Mouse (Mus musculus): ENCODE data around the gene Chp1. TPM values are rescaled to one million over a fixed set of nuclear protein-coding genes. Genes with fewer than 3 reads are reported as not detected.
"Not testable (repeated sequence)": the region's sequence is repeated elsewhere in the genome, so short reads cannot be mapped to it uniquely, and the experiment has no call there.

The Chp1 gene
- polyA plus RNA-seq, 1 experiment from 2014 or later: 57.1 TPM

GRCm38 (mm10) chr2:119584282-119584681 lies 36.8 kb downstream of the Chp1 start:
- WGBS: 91% methylated on average over 8 of the region's 8 CpGs
- Histone ChIP-seq H3K9me3 (ENCODE audit: control insufficient read depth, low read length) (no peaks in the 10 kb centered on the region), H3K4me2 (ENCODE audit: low read length) (no peak overlapping the region), H3K36me3 (ENCODE audit: control insufficient read depth, insufficient read depth, low read length) (peaks cover 4% of the 10 kb centered on the region; the same call in 1 of the 2 replicates), H3K9ac (ENCODE audit: low read depth, low read length) (no peak overlapping the region), H3K4me3 (ENCODE audit: low read length) (no peak overlapping the region), H3K27me3 (replicated peaks; ENCODE audit: control insufficient read depth, insufficient read depth, low read length) (no peaks in the 10 kb centered on the region), H3K4me1 (ENCODE audit: control insufficient read depth, insufficient read depth, low read depth, low read length) (no peaks in the 10 kb centered on the region), H3K27ac (ENCODE audit: low read depth, low read length) (no peak overlapping the region)
- no peak for ATAC-seq

GRCm38 (mm10) chr2:119587383-119587782 lies 39.9 kb downstream of the Chp1 start:
- Histone ChIP-seq H3K4me3 (ENCODE audit: low read length) (no peak overlapping the region), H3K27me3 (replicated peaks; ENCODE audit: control insufficient read depth, insufficient read depth, low read length) (no peaks in the 10 kb centered on the region), H3K36me3 (ENCODE audit: control insufficient read depth, insufficient read depth, low read length) (peaks cover 7% of the 10 kb centered on the region), H3K4me2 (ENCODE audit: low read length) (no peak overlapping the region), H3K9me3 (ENCODE audit: control insufficient read depth, low read length) (no peaks in the 10 kb centered on the region), H3K9ac (ENCODE audit: low read depth, low read length) (no peak overlapping the region), H3K27ac (ENCODE audit: low read depth, low read length) (no peak overlapping the region), H3K4me1 (ENCODE audit: control insufficient read depth, insufficient read depth, low read depth, low read length) (no peaks in the 10 kb centered on the region)
- WGBS: 16% methylated on average over 4 of the region's 4 CpGs
- no peak for ATAC-seq

- H3K4me1 ChIP-seq (ENCODE audit: control insufficient read depth, insufficient read depth, low read depth, low read length): peaks cover 12% of the 10 kb centered on the region
- no peak for ATAC-seq
- H3K27me3 ChIP-seq (replicated peaks; ENCODE audit: control insufficient read depth, insufficient read depth, low read length): no peaks in the 10 kb centered on the region
- no peak overlapping the region for H3K9ac ChIP-seq (ENCODE audit: low read depth, low read length)
- H3K4me2 ChIP-seq (ENCODE audit: low read length): no peak overlapping the region
- H3K27ac ChIP-seq (ENCODE audit: low read depth, low read length): no peak overlapping the region
- no peaks in the 10 kb centered on the region for H3K9me3 ChIP-seq (ENCODE audit: control insufficient read depth, low read length)
- H3K4me3 ChIP-seq (ENCODE audit: low read length): no peak overlapping the region
- peaks cover 7% of the 10 kb centered on the region for H3K36me3 ChIP-seq (ENCODE audit: control insufficient read depth, insufficient read depth, low read length)
- 94% methylated on average over 3 of the region's 3 CpGs for WGBS
Observed at GRCm38 (mm10) chr2:119591247-119591646, 43.8 kb downstream of the Chp1 start.

- Histone ChIP-seq H3K4me3 (ENCODE audit: low read length) (peak overlapping the region; percentile 90), H3K9me3 (ENCODE audit: control insufficient read depth, low read length) (no peaks in the 10 kb centered on the region), H3K4me1 (ENCODE audit: control insufficient read depth, insufficient read depth, low read depth, low read length) (peaks cover 12% of the 10 kb centered on the region), H3K27ac (ENCODE audit: low read depth, low read length) (peak overlapping the region; percentile 16), H3K9ac (ENCODE audit: low read depth, low read length) (no peak overlapping the region), H3K27me3 (replicated peaks; ENCODE audit: control insufficient read depth, insufficient read depth, low read length) (no peaks in the 10 kb centered on the region), H3K4me2 (ENCODE audit: low read length) (peak overlapping the region; percentile 45), H3K36me3 (ENCODE audit: control insufficient read depth, insufficient read depth, low read length) (peaks cover 14% of the 10 kb centered on the region)
- WGBS: 10% methylated on average over 7 of the region's 7 CpGs
- no peak for ATAC-seq
Observed at GRCm38 (mm10) chr2:119593765-119594112, 46.2 kb downstream of the Chp1 start.

- peak; percentile 99 for ATAC-seq
- Histone ChIP-seq H3K9ac (ENCODE audit: low read depth, low read length) (peak overlapping the region; percentile 95), H3K4me3 (ENCODE audit: low read length) (peak overlapping the region; percentile 90), H3K4me2 (ENCODE audit: low read length) (peak overlapping the region; percentile 75), H3K9me3 (ENCODE audit: control insufficient read depth, low read length) (no peaks in the 10 kb centered on the region), H3K27me3 (replicated peaks; ENCODE audit: control insufficient read depth, insufficient read depth, low read length) (no peaks in the 10 kb centered on the region), H3K4me1 (ENCODE audit: control insufficient read depth, insufficient read depth, low read depth, low read length) (peaks cover 12% of the 10 kb centered on the region), H3K36me3 (ENCODE audit: control insufficient read depth, insufficient read depth, low read length) (peaks cover 16% of the 10 kb centered on the region), H3K27ac (ENCODE audit: low read depth, low read length) (peak overlapping the region; percentile 92)
- WGBS: 0% methylated on average over 59 of the region's 61 CpGs
Observed at GRCm38 (mm10) chr2:119594113-119594981, 46.9 kb downstream of the Chp1 start.

- WGBS: 41% methylated on average over 4 of the region's 4 CpGs
- H3K4me3 ChIP-seq (ENCODE audit: low read length): peak overlapping the region; percentile 90
Observed at GRCm38 (mm10) chr2:119595308-119595707, 47.8 kb downstream of the Chp1 start.

GRCm38 (mm10) chr2:119596781-119597330 lies 49.4 kb downstream of the Chp1 start:
- no peak for ATAC-seq
- H3K9ac ChIP-seq (ENCODE audit: low read depth, low read length): no peak overlapping the region
- no peaks in the 10 kb centered on the region for H3K27me3 ChIP-seq (replicated peaks; ENCODE audit: control insufficient read depth, insufficient read depth, low read length)
- H3K36me3 ChIP-seq (ENCODE audit: control insufficient read depth, insufficient read depth, low read length): peaks cover 12% of the 10 kb centered on the region
- WGBS: 90% methylated on average over 8 of the region's 8 CpGs
- no peaks in the 10 kb centered on the region for H3K9me3 ChIP-seq (ENCODE audit: control insufficient read depth, low read length)
- no peak overlapping the region for H3K4me3 ChIP-seq (ENCODE audit: low read length)
- no peak overlapping the region for H3K27ac ChIP-seq (ENCODE audit: low read depth, low read length)
- H3K4me2 ChIP-seq (ENCODE audit: low read length): no peak overlapping the region
- H3K4me1 ChIP-seq (ENCODE audit: control insufficient read depth, insufficient read depth, low read depth, low read length): peaks cover 16% of the 10 kb centered on the region

More at GRCm38 (mm10) chr2:119595308-119595707, 47.8 kb downstream of the Chp1 start:
- peaks cover 19% of the 10 kb centered on the region for H3K36me3 ChIP-seq (ENCODE audit: control insufficient read depth, insufficient read depth, low read length)
- no peak for ATAC-seq
- no peak overlapping the region; the same call in 1 of the 2 replicates for H3K27ac ChIP-seq (ENCODE audit: low read depth, low read length)
- H3K27me3 ChIP-seq (replicated peaks; ENCODE audit: control insufficient read depth, insufficient read depth, low read length): no peaks in the 10 kb centered on the region
- peak overlapping the region; percentile 75 for H3K4me2 ChIP-seq (ENCODE audit: low read length)
- no peaks in the 10 kb centered on the region for H3K9me3 ChIP-seq (ENCODE audit: control insufficient read depth, low read length)
- H3K4me1 ChIP-seq (ENCODE audit: control insufficient read depth, insufficient read depth, low read depth, low read length): peaks cover 12% of the 10 kb centered on the region
- H3K9ac ChIP-seq (ENCODE audit: low read depth, low read length): peak overlapping the region; percentile 95

GRCm38 (mm10) chr2:119601027-119601426 lies 53.5 kb downstream of the Chp1 start:
- 83% methylated on average over 4 of the region's 4 CpGs for WGBS
- Histone ChIP-seq H3K36me3 (ENCODE audit: control insufficient read depth, insufficient read depth, low read length) (peaks cover 12% of the 10 kb centered on the region), H3K4me2 (ENCODE audit: low read length) (no peak overlapping the region), H3K4me1 (ENCODE audit: control insufficient read depth, insufficient read depth, low read depth, low read length) (peaks cover 6% of the 10 kb centered on the region), H3K9ac (ENCODE audit: low read depth, low read length) (no peak overlapping the region), H3K27ac (ENCODE audit: low read depth, low read length) (no peak overlapping the region), H3K4me3 (ENCODE audit: low read length) (no peak overlapping the region), H3K9me3 (ENCODE audit: control insufficient read depth, low read length) (no peaks in the 10 kb centered on the region), H3K27me3 (replicated peaks; ENCODE audit: control insufficient read depth, insufficient read depth, low read length) (no peaks in the 10 kb centered on the region)
- no peak for ATAC-seq

GRCm38 (mm10) chr2:119601575-119601974 lies 54.1 kb downstream of the Chp1 start:
- peaks cover 12% of the 10 kb centered on the region for H3K36me3 ChIP-seq (ENCODE audit: control insufficient read depth, insufficient read depth, low read length)
- not testable (repeated sequence) for H3K27ac ChIP-seq (ENCODE audit: low read depth, low read length); H3K4me1 ChIP-seq (ENCODE audit: control insufficient read depth, insufficient read depth, low read depth, low read length); H3K4me3 ChIP-seq (ENCODE audit: low read length); ATAC-seq; H3K9ac ChIP-seq (ENCODE audit: low read depth, low read length); H3K9me3 ChIP-seq (ENCODE audit: control insufficient read depth, low read length); H3K4me2 ChIP-seq (ENCODE audit: low read length); H3K27me3 ChIP-seq (replicated peaks; ENCODE audit: control insufficient read depth, insufficient read depth, low read length)
- WGBS: 67% methylated on average over 3 of the region's 3 CpGs

Data from hindbrain, embryonic 16.5 days (tissue).